Mouse (Mus musculus): ENCODE data around the gene Cbx2. TPM values are rescaled to one million over a fixed set of nuclear protein-coding genes. Genes with fewer than 3 reads are reported as not detected.

The Cbx2 gene
- polyA plus RNA-seq, 1 experiment: 14.8 TPM

DNA sequence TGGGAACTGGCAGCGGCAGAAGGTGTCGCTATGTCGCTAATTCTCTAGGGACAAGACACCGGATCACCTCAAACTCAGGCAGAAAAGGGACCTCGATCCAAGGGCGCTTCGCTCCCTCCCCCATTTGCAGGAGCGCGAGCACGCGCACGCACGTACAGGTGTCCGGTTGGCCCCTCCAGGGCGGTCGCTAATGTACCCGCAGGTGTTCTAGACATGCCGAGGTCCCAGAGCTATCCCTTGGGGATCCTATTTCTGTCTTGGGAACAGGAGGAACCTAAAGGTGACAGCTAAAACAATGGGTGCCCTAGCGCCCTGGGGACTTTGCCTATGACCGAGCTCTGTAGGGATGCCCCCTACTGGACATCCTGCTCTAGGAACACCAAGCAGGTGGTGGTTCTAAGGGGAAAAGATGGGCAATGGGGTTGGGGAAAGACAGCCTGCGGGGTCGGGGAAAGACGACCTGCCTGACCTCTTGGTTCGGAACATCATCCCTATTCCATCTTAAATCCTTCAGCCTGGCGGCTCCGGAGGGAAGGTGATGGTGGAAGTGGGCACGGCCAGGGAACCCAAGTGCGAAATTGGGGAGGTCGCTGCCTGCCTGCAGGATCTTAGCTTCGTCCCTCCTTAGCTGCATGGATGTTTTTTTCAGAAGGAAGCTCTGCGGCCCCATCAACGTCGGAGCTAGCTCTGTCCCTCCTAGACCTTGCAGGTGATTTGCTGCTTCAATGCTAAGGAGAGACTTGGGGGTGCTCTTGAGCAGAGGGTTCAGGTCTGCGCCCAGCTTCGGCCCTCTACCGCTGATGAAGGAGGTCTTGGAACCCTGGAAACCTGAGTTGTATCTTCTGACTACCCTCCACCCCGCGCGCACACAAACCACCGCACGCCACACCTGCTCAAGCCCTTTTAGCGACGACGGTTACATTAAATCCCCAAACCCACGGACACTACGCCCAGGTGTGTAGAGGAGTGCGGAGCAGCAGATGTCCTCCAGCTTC lies 31.9 kb downstream of the Cbx2 start:
- H3K36me3 ChIP-seq (ENCODE audit: control insufficient read depth, insufficient read depth): no peaks in the 10 kb centered on the region

DNA sequence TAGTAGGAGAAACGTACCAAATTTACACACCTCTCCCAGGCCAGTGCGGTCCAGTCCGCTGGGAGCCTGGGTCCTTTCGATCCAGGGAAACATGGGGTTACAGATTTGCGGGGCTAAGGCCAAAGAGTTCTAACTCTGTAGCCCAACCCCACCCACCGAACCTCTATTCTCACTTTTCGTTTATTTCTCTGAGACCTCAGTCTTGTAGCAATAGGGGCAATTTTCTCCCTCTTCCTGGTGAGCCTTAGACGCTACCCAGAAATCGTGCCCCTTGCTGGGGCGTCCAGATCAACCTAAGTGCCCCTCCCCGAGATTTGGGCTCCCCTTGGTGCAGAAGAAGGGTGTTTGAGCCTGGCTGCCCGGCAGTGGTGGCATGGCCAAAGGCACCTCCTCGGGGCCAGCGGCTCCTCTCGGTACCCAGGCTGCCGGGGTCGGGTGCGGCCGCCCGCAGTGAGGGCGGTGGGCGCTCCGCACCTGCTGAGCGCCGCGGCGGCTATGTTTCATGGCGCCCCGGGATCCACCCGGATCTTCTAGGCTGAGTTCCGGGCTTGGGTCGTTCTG lies 32.9 kb downstream of the Cbx2 start:
- no peaks in the 10 kb centered on the region for H3K79me2 ChIP-seq (ENCODE audit: control insufficient read depth, insufficient read depth)
- peaks cover 21% of the 10 kb centered on the region for H3K27me3 ChIP-seq (ENCODE audit: control insufficient read depth, insufficient read depth, insufficient read length)
- no peak for TF ChIP-seq CTCF (IDR thresholded peaks at IDR 0.05; ENCODE audit: control insufficient read depth, insufficient read depth, insufficient read length)
- TF ChIP-seq MAX (IDR thresholded peaks at IDR 0.05): no peak
- TF ChIP-seq MYOD1 (IDR thresholded peaks at IDR 0.05; ENCODE audit: control insufficient read depth, insufficient read length, low read depth): no peak
- no peak for TF ChIP-seq USF1 (IDR thresholded peaks at IDR 0.05; ENCODE audit: low read depth)
- TF ChIP-seq CEBPB (IDR thresholded peaks at IDR 0.05; ENCODE audit: low read depth): no peak
- no peak for TF ChIP-seq MYOG (IDR thresholded peaks at IDR 0.05; ENCODE audit: control insufficient read depth, extremely low read depth, insufficient read length)
- no peak for TF ChIP-seq FOSL1 (IDR thresholded peaks at IDR 0.05; ENCODE audit: insufficient read depth, low read length, poor library complexity, severe bottlenecking)
- no peak overlapping the region for H3K4me3 ChIP-seq (ENCODE audit: insufficient read depth, poor library complexity, severe bottlenecking)
- H3K36me3 ChIP-seq (ENCODE audit: control insufficient read depth, insufficient read depth): no peaks in the 10 kb centered on the region
- peak overlapping the region; percentile 30 for H3ac ChIP-seq (ENCODE audit: control insufficient read depth, insufficient read length, low read depth)
- H3K79me3 ChIP-seq (ENCODE audit: low read depth): no peaks in the 10 kb centered on the region

More for the DNA sequence above, 31.9 kb downstream of the Cbx2 start:
- TF ChIP-seq FOSL1 (IDR thresholded peaks at IDR 0.05; ENCODE audit: insufficient read depth, low read length, poor library complexity, severe bottlenecking): no peak
- TF ChIP-seq CTCF (IDR thresholded peaks at IDR 0.05; ENCODE audit: control insufficient read depth, insufficient read depth, insufficient read length): no peak
- no peak for TF ChIP-seq USF1 (IDR thresholded peaks at IDR 0.05; ENCODE audit: low read depth)
- TF ChIP-seq MYOG (IDR thresholded peaks at IDR 0.05; ENCODE audit: control insufficient read depth, extremely low read depth, insufficient read length): no peak
- no peak for TF ChIP-seq MYOD1 (IDR thresholded peaks at IDR 0.05; ENCODE audit: control insufficient read depth, insufficient read length, low read depth)
- TF ChIP-seq MAX (IDR thresholded peaks at IDR 0.05): no peak
- no peak for TF ChIP-seq CEBPB (IDR thresholded peaks at IDR 0.05; ENCODE audit: low read depth)
- no peak overlapping the region for H3K4me3 ChIP-seq (ENCODE audit: insufficient read depth, poor library complexity, severe bottlenecking)
- peaks cover 21% of the 10 kb centered on the region for H3K27me3 ChIP-seq (ENCODE audit: control insufficient read depth, insufficient read depth, insufficient read length)
- H3K79me3 ChIP-seq (ENCODE audit: low read depth): no peaks in the 10 kb centered on the region
- H3ac ChIP-seq (ENCODE audit: control insufficient read depth, insufficient read length, low read depth): no peak overlapping the region
- no peaks in the 10 kb centered on the region for H3K79me2 ChIP-seq (ENCODE audit: control insufficient read depth, insufficient read depth)

DNA sequence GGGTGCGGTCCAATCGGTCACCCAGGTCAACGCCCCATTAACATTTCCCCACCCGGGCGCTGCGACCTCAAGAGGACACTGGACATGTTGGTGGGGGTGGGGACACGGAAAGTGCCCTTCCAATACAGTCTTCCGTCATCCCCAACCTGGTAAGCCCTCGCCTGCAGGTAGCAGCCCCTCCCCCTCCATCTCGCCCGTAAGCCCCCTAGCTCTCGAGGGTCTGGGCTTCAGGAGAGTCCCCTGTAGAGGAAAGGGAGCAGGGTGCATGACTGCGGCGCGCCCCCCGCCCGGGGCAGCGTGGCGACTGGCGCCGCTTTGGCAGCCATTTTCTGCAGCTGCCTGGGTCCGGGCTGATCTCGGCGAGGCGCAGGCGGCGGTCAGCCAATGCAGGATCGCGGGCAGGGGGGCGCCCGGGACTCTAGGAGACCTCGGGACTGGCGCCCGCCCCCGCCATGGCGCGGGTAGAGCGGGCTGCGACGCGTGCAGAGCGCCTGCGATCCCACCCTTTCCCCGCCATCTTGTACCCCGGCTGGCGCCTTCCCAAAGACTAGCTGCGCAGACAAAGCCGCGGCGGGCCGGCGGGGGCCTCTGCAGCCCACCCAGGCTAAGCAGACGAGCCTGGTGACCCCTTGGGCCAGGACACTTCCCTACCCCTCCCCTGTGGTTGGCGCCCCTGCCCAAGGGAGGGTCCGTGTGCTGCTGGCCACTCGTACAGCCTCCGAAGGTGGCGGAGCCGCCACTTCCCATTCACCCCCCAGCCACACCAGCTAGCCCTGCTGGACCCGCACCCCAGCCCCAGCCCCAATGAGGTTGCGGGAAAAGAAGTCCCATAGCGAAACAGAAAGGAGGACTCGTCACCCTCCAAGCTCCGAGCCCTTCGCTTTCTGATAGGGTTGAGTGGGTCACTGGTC lies 33.8 kb downstream of the Cbx2 start:
- Histone ChIP-seq H3ac (ENCODE audit: control insufficient read depth, insufficient read length, low read depth) (peak overlapping the region; percentile 87), H3K4me3 (ENCODE audit: insufficient read depth, poor library complexity, severe bottlenecking) (peak overlapping the region; percentile 32), H3K79me2 (ENCODE audit: control insufficient read depth, insufficient read depth) (no peaks in the 10 kb centered on the region), H3K79me3 (ENCODE audit: low read depth) (no peaks in the 10 kb centered on the region), H3K27me3 (ENCODE audit: control insufficient read depth, insufficient read depth, insufficient read length) (peaks cover 17% of the 10 kb centered on the region), H3K36me3 (ENCODE audit: control insufficient read depth, insufficient read depth) (no peaks in the 10 kb centered on the region)
- TF ChIP-seq MAX (IDR thresholded peaks at IDR 0.05) (peak; percentile 33), MYOD1 (IDR thresholded peaks at IDR 0.05; ENCODE audit: control insufficient read depth, insufficient read length, low read depth) (no peak)

DNA sequence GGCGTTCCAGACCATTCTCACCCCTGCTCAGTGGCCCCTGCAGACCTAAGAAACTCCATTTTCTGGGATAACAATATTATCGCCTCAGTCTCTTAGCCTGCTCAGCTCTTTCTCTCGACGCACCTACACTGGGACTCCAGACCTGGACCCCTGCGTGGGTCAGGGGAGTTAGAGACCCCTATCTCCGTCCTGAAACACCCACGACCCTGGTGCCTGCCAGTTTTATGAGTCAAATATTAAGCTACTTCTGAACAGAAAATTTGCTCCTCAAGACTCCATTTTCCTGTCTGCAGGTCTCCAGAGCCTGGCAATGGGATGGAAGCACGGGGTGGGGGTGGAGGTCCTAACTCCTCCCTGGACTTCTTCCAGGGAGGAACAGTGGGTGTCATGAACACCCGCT lies 34.5 kb downstream of the Cbx2 start:
- peaks cover 19% of the 10 kb centered on the region for H3K27me3 ChIP-seq (ENCODE audit: control insufficient read depth, insufficient read depth, insufficient read length)
- no peaks in the 10 kb centered on the region for H3K36me3 ChIP-seq (ENCODE audit: control insufficient read depth, insufficient read depth)
- no peaks in the 10 kb centered on the region for H3K79me2 ChIP-seq (ENCODE audit: control insufficient read depth, insufficient read depth)
- H3ac ChIP-seq (ENCODE audit: control insufficient read depth, insufficient read length, low read depth): peak overlapping the region; percentile 87
- H3K4me3 ChIP-seq (ENCODE audit: insufficient read depth, poor library complexity, severe bottlenecking): no peak overlapping the region
- no peak for TF ChIP-seq MYOD1 (IDR thresholded peaks at IDR 0.05; ENCODE audit: control insufficient read depth, insufficient read length, low read depth)
- no peak for TF ChIP-seq MAX (IDR thresholded peaks at IDR 0.05)
- no peak for TF ChIP-seq FOSL1 (IDR thresholded peaks at IDR 0.05; ENCODE audit: insufficient read depth, low read length, poor library complexity, severe bottlenecking)
- H3K79me3 ChIP-seq (ENCODE audit: low read depth): no peaks in the 10 kb centered on the region

GRCm38 (mm10) chr11:119058041-119058995 lies 35.6 kb downstream of the Cbx2 start:
- TF ChIP-seq FOSL1 (IDR thresholded peaks at IDR 0.05; ENCODE audit: insufficient read depth, low read length, poor library complexity, severe bottlenecking) (no peak), CTCF (IDR thresholded peaks at IDR 0.05; ENCODE audit: control insufficient read depth, insufficient read depth, insufficient read length) (no peak), CEBPB (IDR thresholded peaks at IDR 0.05; ENCODE audit: low read depth) (no peak), MAX (IDR thresholded peaks at IDR 0.05) (no peak), USF1 (IDR thresholded peaks at IDR 0.05; ENCODE audit: low read depth) (no peak), MYOG (IDR thresholded peaks at IDR 0.05; ENCODE audit: control insufficient read depth, extremely low read depth, insufficient read length) (no peak), MYOD1 (IDR thresholded peaks at IDR 0.05; ENCODE audit: control insufficient read depth, insufficient read length, low read depth) (no peak)
- no peaks in the 10 kb centered on the region for H3K79me3 ChIP-seq (ENCODE audit: low read depth)
- H3K79me2 ChIP-seq (ENCODE audit: control insufficient read depth, insufficient read depth): no peaks in the 10 kb centered on the region
- H3K36me3 ChIP-seq (ENCODE audit: control insufficient read depth, insufficient read depth): no peaks in the 10 kb centered on the region
- peaks cover 24% of the 10 kb centered on the region for H3K27me3 ChIP-seq (ENCODE audit: control insufficient read depth, insufficient read depth, insufficient read length)
- no peak overlapping the region for H3ac ChIP-seq (ENCODE audit: control insufficient read depth, insufficient read length, low read depth)
- H3K4me3 ChIP-seq (ENCODE audit: insufficient read depth, poor library complexity, severe bottlenecking): no peak overlapping the region
